Mouse (Mus musculus) c-Kit-positive CD71-positive TER-119-negative erythroid progenitor cells, embryonic 14.5 days (primary cell): ENCODE data around the gene E2f8.

ENCODE experiments used
- DNase-seq: peaks from one replicate; pipeline ENCODE4 v3.0.0-alpha.2; 2013; ENCODE audit warnings: low read depth

Gene E2f8

GRCm38 (mm10) chr7:48881486-48881885 is at the start of gene E2f8:
Gene E2f8 (minus strand): TSS chr7:48881596.
- DNase-seq = peak; percentile 65

- DNase-seq = no peak
These were observed 49.0 kb upstream of the E2f8 start for GRCm38 (mm10) chr7:48930399-48930798.

GRCm38 (mm10) chr7:48928364-48928763 is 47.0 kb upstream of the E2f8 start:
- DNase-seq = peak; percentile 22

- DNase-seq = no peak
These were observed 43.8 kb upstream of the E2f8 start for GRCm38 (mm10) chr7:48925214-48925613.

- no peak for DNase-seq
These were observed 42.2 kb upstream of the E2f8 start for GRCm38 (mm10) chr7:48923620-48924019.

- DNase-seq = no peak
These were observed 37.0 kb upstream of the E2f8 start for GRCm38 (mm10) chr7:48918389-48918788.

- DNase-seq = no peak
These were observed 36.6 kb upstream of the E2f8 start for GRCm38 (mm10) chr7:48917988-48918387.

- DNase-seq = no peak
These were observed 36.1 kb upstream of the E2f8 start for GRCm38 (mm10) chr7:48917463-48917862.

GRCm38 (mm10) chr7:48914630-48915506 is 33.5 kb upstream of the E2f8 start:
- DNase-seq = no peak

GRCm38 (mm10) chr7:48911146-48911545 is 29.8 kb upstream of the E2f8 start:
- DNase-seq = no peak

GRCm38 (mm10) chr7:48910282-48910681 is 28.9 kb upstream of the E2f8 start:
- DNase-seq = no peak

GRCm38 (mm10) chr7:48909342-48909671 is 27.9 kb upstream of the E2f8 start:
- DNase-seq = no peak

GRCm38 (mm10) chr7:48908521-48909341 is 27.3 kb upstream of the E2f8 start, which contains the start of gene Nav2:
Gene Nav2 (plus strand): TSS chr7:48908716.
- no peak for DNase-seq

- no peak for DNase-seq
These were observed 21.1 kb upstream of the E2f8 start for GRCm38 (mm10) chr7:48902454-48902853.

GRCm38 (mm10) chr7:48900408-48901167 is 19.2 kb upstream of the E2f8 start:
- no peak for DNase-seq

- no peak for DNase-seq
These were observed 17.0 kb upstream of the E2f8 start for GRCm38 (mm10) chr7:48898416-48898815.

GRCm38 (mm10) chr7:48897539-48898163 is 16.3 kb upstream of the E2f8 start:
- DNase-seq = no peak

- no peak for DNase-seq
These were observed 14.7 kb upstream of the E2f8 start for GRCm38 (mm10) chr7:48896051-48896450.

GRCm38 (mm10) chr7:48895475-48895874 is 14.1 kb upstream of the E2f8 start:
- no peak for DNase-seq

- no peak for DNase-seq
These were observed 13.4 kb upstream of the E2f8 start for GRCm38 (mm10) chr7:48894763-48895162.

- no peak for DNase-seq
These were observed 12.8 kb upstream of the E2f8 start for GRCm38 (mm10) chr7:48894152-48894551.

- DNase-seq = no peak
These were observed 11.7 kb upstream of the E2f8 start for GRCm38 (mm10) chr7:48893093-48893492.
